Mouse (Mus musculus) small intestine, adult 2 months (tissue): ENCODE data around the gene Trappc12. TPM values are rescaled to one million over a fixed set of nuclear protein-coding genes. Genes with fewer than 3 reads are reported as not detected.

Source experiments
- H3K27ac ChIP-seq: fragments of 200-500 bp; 2 replicates; pipeline ENCODE4 v1.5.1; 2012; ENCODE audit warnings: low read depth, low read length, control low read depth, inconsistent platforms; ENCODE audit not compliant: insufficient read depth
- H3K27me3 ChIP-seq: fragments of 200-500 bp; 2 replicates; pipeline ENCODE4 v1.6.1; 2012; ENCODE audit warnings: mild to moderate bottlenecking, moderate library complexity, low read length, inconsistent platforms; ENCODE audit not compliant: control insufficient read depth, insufficient read depth
- H3K36me3 ChIP-seq: fragments of 200-500 bp; 2 replicates; pipeline ENCODE4 v1.6.1; 2012; ENCODE audit warnings: mild to moderate bottlenecking, low read length, control low read depth, inconsistent platforms; ENCODE audit not compliant: control insufficient read depth, insufficient read depth
- H3K4me1 ChIP-seq: fragments of 200-500 bp; 2 replicates; pipeline ENCODE4 v1.6.1; 2012; ENCODE audit warnings: low read length, inconsistent platforms, mixed read lengths; ENCODE audit not compliant: control insufficient read depth, insufficient read depth, insufficient read length
- H3K4me3 ChIP-seq: fragments of 200-500 bp; 2 replicates; pipeline ENCODE4 v1.5.1; 2012; ENCODE audit warnings: low read depth, mild to moderate bottlenecking, control low read depth, inconsistent platforms, low read length, moderate library complexity
- CTCF ChIP-seq: fragments of 200-500 bp; IDR thresholded peaks from 2 replicates; pipeline ENCODE4 v1.5.1; 2012; ENCODE audit warnings: low read depth, mild to moderate bottlenecking, control low read depth, inconsistent platforms, low read length, moderate library complexity, mixed read lengths; ENCODE audit not compliant: insufficient replicate concordance, insufficient read length; ENCODE audit errors: extremely low read depth
- POLR2A ChIP-seq: fragments of 200-500 bp; IDR thresholded peaks from 2 replicates; pipeline ENCODE4 v1.6.1; 2012; ENCODE audit warnings: low read depth, mild to moderate bottlenecking, control low read depth, inconsistent platforms, low read length, moderate library complexity
- WGBS: fragments of 180-500 bp; shearing (Covaris S2); methylation state at CpG from one replicate; pipeline ENCODE4 v1.1.7; 2018; 5-methylcytosine and 5-hydroxymethylcytosine counted together
- polyA plus RNA-seq: library from polyadenylated mRNA; depleted of rRNA; stranded (reverse); fragments of >200 nt; gene quantifications from 2 replicates; pipeline ENCODE4 v1.2.3, GENCODE M21; 2012

Trappc12 gene
- polyA plus RNA-seq, 1 experiment, result 15.2 TPM

DNA sequence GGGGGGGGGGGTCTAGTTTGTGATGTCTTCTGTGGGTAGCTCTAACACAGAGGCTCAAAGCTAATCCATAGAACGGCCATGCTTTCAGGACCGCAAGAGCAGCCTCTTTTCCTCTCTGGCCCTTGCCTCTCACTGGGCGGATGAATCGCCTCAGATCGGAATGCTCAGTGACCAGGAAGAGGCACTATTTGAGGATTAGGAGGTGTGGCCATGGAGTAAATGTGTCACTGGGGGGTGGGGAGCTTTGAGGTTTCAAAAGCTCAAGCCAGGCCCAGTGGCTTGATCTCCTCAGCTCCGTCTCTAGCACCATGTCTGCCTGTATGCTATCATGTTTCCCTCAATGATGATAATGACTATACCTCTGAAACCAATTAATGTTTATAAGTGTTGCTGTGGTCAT, 61.3 kb downstream of the Trappc12 start:
- 91% methylated on average over 6 of the region's 6 CpGs for WGBS
- Histone ChIP-seq H3K27me3 (no peaks in the 10 kb centered on the region), H3K4me1 (peaks cover 2% of the 10 kb centered on the region; the same call in 1 of the 2 replicates), H3K4me3 (no peak overlapping the region), H3K27ac (no peak overlapping the region), H3K36me3 (peaks cover 18% of the 10 kb centered on the region; the same call in 1 of the 2 replicates)
- TF ChIP-seq CTCF, result no peak
- no peak for TF ChIP-seq POLR2A

DNA sequence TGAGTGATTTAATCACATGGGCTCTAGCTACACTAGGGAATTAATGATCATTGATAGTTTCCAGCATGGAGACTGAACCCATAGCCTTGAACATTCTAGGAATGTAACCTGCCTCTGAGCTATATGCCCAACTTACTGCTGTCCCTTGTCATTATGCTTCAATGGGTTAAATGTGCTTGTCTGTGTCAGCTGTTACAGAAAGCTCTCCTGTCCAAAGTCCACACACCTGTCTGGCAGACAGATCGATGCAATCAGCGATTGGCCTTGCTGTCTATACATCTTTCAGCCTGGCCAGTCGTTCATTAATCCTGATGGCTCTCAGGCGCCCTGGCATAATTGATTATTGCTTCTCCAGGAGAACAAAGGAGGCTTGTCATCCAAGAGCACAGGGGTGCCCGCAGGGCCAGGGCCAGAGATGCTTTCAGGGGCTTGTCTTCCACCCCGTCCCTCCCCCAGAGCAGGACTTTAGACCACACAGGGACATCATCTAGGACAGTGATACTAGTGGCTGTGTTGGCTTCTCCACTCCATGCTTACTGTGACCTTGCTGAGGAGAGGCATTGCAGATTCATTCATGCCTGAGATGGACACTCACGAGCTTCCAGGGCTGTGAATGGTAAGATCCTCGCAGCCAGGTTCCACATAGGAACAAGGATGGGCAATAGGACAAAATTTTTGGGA, 63.9 kb downstream of the Trappc12 start:
- TF ChIP-seq CTCF (no peak), POLR2A (no peak)
- no peak overlapping the region for H3K27ac ChIP-seq
- 34% methylated on average over 8 of the region's 8 CpGs for WGBS

DNA sequence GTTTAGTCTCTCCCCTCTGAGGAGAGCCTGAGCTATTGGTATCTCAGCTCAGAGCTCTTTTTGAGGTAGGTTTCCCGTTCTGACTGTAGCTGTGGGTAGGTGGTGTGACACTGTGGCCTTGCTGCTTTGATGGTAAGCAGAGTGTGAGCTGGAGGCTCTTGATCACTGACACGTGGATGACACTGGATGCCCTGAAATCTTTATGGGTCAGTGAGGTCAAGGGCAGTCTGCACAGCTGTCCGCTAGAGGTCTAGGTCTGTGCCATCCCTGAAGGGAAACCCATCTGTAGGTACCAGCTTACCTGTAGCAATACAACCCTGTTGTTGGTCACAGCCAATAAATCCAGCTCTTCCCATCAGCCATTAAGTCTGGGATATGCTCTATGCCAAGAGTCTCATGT, 64.5 kb downstream of the Trappc12 start:
- no peak for TF ChIP-seq POLR2A
- TF ChIP-seq CTCF, result no peak
- Histone ChIP-seq H3K36me3 (peaks cover 9% of the 10 kb centered on the region; the same call in 1 of the 2 replicates), H3K27me3 (no peaks in the 10 kb centered on the region), H3K4me1 (peaks cover 2% of the 10 kb centered on the region; the same call in 1 of the 2 replicates), H3K27ac (no peak overlapping the region), H3K4me3 (no peak overlapping the region)
- 70% methylated on average over 3 of the region's 3 CpGs for WGBS

More for the DNA sequence above, 63.9 kb downstream of the Trappc12 start:
- peaks cover 14% of the 10 kb centered on the region; the same call in 1 of the 2 replicates for H3K36me3 ChIP-seq
- H3K4me1 ChIP-seq, result peaks cover 2% of the 10 kb centered on the region; the same call in 1 of the 2 replicates
- no peaks in the 10 kb centered on the region for H3K27me3 ChIP-seq
- H3K4me3 ChIP-seq, result no peak overlapping the region

DNA sequence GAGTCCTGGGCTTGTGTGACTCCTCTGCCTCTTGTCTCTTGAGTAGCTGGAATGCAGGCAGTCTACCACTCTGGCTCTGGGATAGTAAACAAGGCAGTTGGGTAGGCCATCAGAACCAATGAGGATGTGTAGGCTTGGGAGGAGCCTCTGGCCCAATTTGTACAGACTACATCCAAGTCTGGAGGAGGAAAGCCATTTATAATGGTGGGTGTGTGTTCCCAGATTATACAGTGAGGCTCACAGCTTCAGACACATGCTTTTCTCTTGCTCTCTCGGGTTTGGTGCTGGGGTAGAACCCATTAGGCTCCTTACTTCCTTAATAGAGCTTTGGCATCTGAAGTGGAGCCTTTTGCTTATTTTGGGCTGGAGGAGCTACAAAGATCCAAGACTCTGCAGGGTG, 65.6 kb downstream of the Trappc12 start:
- H3K4me3 ChIP-seq, result no peak overlapping the region
- H3K27me3 ChIP-seq, result no peaks in the 10 kb centered on the region
- 80% methylated on average over 1 of the region's 1 CpGs for WGBS
- H3K27ac ChIP-seq, result no peak overlapping the region
- peaks cover 7% of the 10 kb centered on the region; the same call in 1 of the 2 replicates for H3K36me3 ChIP-seq
- H3K4me1 ChIP-seq, result peaks cover 2% of the 10 kb centered on the region; the same call in 1 of the 2 replicates
- no peak for TF ChIP-seq POLR2A
- TF ChIP-seq CTCF, result no peak

DNA sequence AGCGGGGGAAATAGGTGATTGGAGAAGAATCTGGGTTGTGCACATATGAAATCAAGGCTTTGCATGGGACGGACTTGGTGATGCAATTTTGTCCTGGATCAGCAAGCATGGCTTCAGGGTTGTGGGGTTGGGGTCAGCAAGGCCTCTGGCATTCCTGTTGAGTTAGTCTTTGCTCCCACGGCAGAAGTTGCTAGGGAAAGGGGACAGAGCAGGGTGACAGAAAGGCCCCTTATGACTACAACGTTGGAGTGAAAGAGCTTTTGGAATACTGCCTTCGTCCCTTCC, 74.4 kb downstream of the Trappc12 start:
- Histone ChIP-seq H3K36me3 (0 out of 2 replicates have a peak, but pooled peaks cover 3% of the 10 kb centered on the region), H3K27me3 (no peaks in the 10 kb centered on the region), H3K4me1 (peaks cover 4% of the 10 kb centered on the region; the same call in 1 of the 2 replicates), H3K27ac (peak overlapping the region; percentile 68), H3K4me3 (peak overlapping the region; percentile 96)
- TF ChIP-seq CTCF, result no peak
- TF ChIP-seq POLR2A, result no peak
- WGBS, result 23% methylated on average over 5 of the region's 5 CpGs

DNA sequence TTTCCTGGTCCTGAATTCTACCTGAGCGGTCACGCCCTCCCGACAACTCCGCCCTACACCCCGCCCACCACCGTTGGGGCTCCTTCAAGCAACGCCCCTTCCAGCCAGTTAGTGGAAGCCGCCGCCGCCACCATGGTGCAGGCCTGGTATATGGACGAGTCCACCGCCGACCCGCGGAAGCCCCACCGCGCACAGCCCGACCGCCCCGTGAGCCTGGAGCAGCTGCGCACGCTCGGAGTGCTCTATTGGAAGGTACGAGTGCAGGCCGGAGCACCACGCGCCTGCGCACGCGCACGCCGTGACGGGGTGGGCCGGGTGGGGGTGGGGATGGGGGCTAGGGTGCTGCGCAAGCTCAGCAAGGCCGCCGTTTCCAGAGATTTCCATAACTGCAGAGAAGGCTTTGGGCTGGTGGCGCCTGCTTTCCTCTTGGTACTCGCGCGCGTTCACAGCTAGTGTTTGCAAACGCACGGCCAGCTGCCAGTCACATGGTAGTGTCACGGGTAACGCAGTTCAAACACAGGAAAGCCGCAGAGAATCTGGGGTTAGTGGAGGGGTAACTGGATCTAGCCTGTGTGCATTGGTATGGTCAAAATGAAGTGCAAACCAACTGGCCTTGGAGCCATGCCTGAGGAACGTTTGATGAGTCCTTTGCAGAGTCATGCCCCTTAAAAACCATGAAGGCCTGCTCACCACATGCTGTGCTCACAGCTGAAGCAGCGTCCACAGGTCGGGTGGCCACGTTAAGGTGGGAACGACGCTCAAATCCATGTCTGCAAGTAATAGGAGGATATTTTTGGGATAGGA, 74.9 kb downstream of the Trappc12 start, which contains the start of gene Adi1:
Gene Adi1, plus strand, starts transcription at position 111 of the 804 bp plus-strand sequence.
- 0 out of 2 replicates have a peak, but pooled peaks cover 1% of the 10 kb centered on the region for H3K36me3 ChIP-seq
- 1% methylated on average over 53 of the region's 53 CpGs for WGBS
- H3K27me3 ChIP-seq, result no peaks in the 10 kb centered on the region
- TF ChIP-seq POLR2A (peak; percentile 9; the same call in 1 of the 2 replicates), CTCF (no peak)
- peak within 1 kb of the TSS; percentile 68 for H3K27ac ChIP-seq
- peak within 1 kb of the TSS; percentile 96 for H3K4me3 ChIP-seq
- peaks cover 4% of the 10 kb centered on the region; the same call in 1 of the 2 replicates for H3K4me1 ChIP-seq
